Mouse (Mus musculus) adrenal gland, adult 8-10 months (tissue): ENCODE data around the gene Ugt1a1. TPM values are rescaled to one million over a fixed set of nuclear protein-coding genes. Genes with fewer than 3 reads are reported as not detected.
A peak's percentile ranks its signal among the peaks of the same experiment; 100 is the strongest.
"Not testable (repeated sequence)": the region's sequence is repeated elsewhere in the genome, so short reads cannot be mapped to it uniquely, and the experiment has no call there.

ENCODE experiments used
- DNase-seq: peaks from one replicate; pipeline ENCODE4 v3.0.0; 2022
- total RNA-seq, 4 experiments: library from RNA; stranded (reverse); gene quantifications; 2 replicates each; pipeline ENCODE4 v1.2.4; 2022

Ugt1a1 gene
- total RNA-seq, result 10 to 100 TPM in 2 of 4 experiments, under 1 TPM in 2; 0.40 to 83.2 (median 28.8) TPM

DNA sequence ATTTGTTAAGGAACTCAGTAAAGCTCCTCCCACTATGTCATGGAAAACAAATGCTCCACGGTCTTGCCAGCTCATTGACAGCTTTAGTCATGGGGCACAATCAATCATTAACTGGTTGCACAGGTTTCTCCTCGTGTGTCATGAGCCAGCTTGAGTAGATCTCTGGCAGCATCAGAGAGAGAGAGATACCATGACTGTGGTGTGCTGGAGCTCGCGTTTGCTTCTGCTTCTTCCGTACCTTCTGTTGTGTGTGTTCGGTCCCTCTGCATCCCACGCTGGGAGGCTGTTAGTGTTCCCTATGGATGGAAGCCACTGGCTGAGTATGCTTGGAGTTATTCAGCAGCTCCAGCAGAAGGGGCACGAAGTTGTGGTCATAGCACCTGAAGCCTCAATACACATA, at the start of gene Ugt1a1:
TSS of gene Ugt1a1 (plus strand) at position 148 of the 400 bp plus-strand sequence.
- no peak for DNase-seq

DNA sequence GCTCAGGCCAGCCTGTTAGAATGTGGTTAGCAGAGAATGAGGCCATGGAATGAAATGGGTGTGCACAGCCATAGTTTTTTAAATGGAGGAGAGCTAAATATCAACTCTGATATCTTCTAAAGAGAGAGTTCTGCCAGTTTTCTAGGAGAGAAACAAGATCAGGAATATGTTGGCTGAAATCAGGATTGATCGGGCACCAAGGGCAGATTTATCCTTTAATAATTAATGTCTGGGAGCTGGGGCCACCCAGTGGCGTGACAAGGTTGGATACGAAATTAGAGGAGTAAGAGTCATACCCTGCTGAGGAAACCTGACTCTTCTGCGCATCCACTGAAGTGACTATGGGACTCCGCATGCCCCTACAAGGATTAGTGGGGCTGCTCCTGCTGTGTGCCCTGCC, 46.0 kb upstream of the Ugt1a1 start, which contains the start of gene Ugt1a5:
TSS of gene Ugt1a5 (plus strand) at position 302 of the 400 bp plus-strand sequence.
- DNase-seq, result no peak

DNA sequence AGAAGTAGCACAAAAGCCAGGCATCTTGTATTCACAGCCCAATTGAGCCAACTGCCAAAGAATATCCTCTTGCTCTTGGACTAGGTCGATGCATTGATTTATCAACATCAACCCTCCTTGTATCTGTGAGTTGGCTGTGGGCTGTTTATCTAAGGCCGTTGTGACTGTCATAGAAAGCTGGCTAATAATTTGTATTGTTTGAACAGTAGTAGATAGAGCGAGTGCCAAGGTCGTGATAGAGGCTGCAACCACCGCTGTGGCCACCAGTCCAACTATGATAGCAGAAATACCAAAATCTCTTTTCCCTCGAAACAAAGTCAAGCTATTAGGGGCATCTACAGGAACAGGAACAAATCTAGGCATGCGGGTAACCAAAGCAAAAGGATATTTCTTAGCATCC, 39.6 kb upstream of the Ugt1a1 start:
- not testable (repeated sequence) for DNase-seq

DNA sequence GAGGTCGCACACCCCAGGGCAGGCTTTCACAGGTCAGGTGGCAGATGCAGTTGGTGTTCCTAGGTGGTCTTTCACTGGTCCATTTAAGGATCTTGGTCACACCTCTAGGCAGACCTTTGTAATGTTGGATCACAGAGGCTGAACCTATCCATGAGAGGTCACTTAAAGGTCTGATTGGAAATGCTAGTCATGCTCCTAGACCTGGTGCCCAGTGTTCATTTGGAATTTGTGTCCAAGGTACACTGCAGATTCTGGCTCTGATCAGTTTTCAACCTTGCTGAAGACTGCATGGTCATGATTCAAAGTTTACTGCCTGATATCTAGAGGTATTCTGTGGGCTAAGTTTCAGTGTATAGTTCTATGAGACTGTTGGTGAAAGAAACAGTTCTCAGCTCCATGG, 32.1 kb upstream of the Ugt1a1 start:
- no peak for DNase-seq

DNA sequence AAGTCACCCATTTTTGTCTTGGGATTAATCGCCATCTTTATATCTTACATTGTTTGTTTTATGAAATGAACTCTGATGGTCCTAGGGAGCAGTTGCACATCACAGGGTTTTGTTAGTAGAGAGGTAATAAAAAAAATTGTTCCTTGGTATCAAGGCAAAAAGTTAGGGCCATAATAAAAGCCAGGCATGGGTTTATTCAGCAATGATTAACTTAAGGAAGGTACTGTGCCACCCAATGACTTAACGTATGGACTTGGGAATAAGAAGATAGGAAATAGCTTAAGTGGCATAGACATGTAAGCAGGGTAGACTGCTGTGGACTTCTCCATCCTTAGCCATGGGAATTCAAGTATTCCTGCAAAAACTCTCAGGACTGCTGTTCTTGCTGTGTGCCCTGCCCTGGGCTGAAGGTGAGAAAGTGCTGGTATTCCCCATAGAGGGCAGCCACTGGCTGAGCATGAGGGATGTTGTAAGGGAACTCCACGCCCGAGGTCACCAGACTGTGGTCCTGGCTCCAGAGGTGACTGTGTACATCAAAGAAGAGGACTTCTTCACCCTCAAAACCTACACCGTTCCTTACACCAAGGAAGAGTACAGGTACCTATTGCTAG, 25.3 kb upstream of the Ugt1a1 start:
- DNase-seq, result no peak

GRCm38 (mm10) chr1:88192136-88192535, 19.6 kb upstream of the Ugt1a1 start:
- no peak for DNase-seq

DNA sequence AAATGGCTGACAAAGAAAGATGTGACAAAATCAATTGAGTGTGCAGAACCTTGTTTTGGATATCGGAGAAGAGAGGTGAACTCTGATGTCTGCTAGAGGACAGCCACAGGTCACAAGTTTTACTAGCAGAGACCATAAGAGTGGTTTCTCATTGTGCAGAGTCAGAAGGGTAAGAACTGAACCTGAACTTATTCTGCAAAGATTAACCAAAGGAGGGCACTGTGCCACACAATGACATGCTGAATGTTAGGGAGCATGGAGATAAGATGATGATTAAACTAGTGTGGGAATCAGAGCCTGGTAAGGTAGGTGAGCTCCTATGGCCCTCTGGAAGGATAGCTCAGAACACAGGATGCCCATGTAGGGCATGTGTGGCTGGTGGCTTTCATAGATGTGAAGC, 16.1 kb upstream of the Ugt1a1 start:
- DNase-seq, result no peak

GRCm38 (mm10) chr1:88197443-88197842, 14.3 kb upstream of the Ugt1a1 start:
- no peak for DNase-seq

GRCm38 (mm10) chr1:88199996-88200395, 11.8 kb upstream of the Ugt1a1 start:
- no peak for DNase-seq

GRCm38 (mm10) chr1:88200456-88200855, 11.3 kb upstream of the Ugt1a1 start, which contains the start of gene Ugt1a2:
Gene Ugt1a2, plus strand, starts transcription at chr1:88200601.
- DNase-seq, result no peak

- DNase-seq, result peak; percentile 60
Measured at GRCm38 (mm10) chr1:88205294-88205922, 6.4 kb upstream of the Ugt1a1 start, which contains the start of gene Dnajb3. Gene Dnajb3, minus strand, starts transcription at chr1:88205782.

DNA sequence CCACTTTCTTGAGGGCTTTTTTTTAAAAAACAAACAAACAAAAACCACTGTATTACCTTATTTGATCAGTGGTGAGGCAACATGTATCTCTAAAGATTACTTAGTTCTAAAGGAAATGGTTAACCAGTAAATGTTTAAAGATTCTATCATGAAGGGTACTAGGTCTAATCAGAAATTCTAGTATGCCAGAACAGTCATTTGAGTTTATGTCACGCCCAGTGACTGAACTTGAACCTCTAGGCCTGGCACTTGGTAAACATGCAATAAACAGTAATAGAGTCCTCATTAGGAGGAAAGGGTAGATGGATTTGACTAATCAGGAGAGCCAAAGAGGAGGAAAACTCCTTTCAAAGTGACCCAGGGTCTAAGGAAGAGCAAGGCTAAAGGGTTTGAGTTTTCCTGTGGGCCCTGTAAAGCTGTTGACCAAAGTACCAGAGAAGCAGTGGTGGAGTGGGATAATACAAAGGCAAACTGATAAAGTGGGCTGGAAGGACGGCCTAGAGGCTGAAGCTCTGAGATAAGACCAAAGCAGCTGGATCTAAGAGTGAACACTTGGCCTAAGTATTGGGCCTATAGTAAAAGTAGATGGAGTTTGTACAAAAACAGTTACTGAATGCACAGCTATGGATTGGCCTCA, 4.8 kb upstream of the Ugt1a1 start:
- DNase-seq, result no peak

DNA sequence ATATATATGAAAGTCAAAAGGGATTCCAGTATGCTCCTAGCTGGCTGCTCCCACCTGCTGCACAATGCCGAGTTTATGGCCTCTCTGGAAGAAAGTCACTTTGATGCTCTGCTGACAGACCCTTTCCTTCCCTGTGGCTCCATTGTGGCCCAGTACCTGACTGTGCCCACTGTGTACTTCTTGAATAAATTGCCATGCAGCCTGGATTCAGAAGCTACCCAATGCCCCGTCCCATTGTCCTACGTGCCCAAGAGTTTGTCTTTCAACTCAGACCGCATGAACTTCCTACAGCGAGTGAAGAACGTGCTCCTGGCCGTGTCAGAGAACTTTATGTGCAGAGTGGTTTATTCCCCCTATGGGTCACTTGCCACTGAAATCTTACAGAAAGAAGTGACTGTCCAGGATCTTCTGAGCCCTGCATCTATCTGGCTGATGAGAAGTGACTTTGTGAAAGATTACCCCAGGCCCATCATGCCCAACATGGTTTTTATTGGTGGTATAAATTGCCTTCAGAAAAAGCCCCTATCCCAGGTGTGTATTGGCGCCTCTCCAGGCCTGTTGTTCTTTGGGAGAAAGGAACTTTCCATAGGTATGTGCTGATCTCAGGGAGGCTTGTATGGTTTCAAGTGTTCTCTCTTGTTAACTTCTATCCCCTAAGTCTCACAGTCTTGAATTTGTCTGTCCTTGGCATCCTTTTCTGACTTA, 734 bp downstream of the Ugt1a1 start:
- DNase-seq, result no peak

DNA sequence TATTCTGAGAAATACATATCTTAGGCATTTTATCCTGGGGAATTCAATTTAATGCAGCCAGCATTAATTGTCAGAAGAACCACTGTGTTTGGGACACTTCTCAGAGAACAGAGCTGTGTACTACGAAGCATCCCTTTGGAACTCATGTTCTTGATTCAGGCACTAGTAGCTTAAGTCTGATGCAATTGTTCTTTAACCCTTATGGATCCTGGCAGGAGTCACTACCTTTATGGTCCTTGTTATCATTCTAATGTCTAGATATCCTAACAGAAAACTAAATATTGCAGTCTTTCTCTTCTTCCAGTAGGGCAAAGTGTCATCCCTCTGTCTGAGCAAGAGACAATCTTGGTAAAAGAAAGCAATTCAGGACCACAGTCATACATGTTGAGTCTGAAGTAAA, 1.3 kb downstream of the Ugt1a1 start:
- no peak for DNase-seq

GRCm38 (mm10) chr1:88213766-88214461, 2.2 kb downstream of the Ugt1a1 start:
- DNase-seq, result no peak

GRCm38 (mm10) chr1:88214462-88214952, 2.7 kb downstream of the Ugt1a1 start:
- DNase-seq, result no peak

- DNase-seq, result no peak
Measured at GRCm38 (mm10) chr1:88215466-88216380, 4.0 kb downstream of the Ugt1a1 start.

GRCm38 (mm10) chr1:88216551-88216950, 4.8 kb downstream of the Ugt1a1 start:
- no peak for DNase-seq

GRCm38 (mm10) chr1:88217144-88217543, 5.4 kb downstream of the Ugt1a1 start:
- no peak for DNase-seq

DNA sequence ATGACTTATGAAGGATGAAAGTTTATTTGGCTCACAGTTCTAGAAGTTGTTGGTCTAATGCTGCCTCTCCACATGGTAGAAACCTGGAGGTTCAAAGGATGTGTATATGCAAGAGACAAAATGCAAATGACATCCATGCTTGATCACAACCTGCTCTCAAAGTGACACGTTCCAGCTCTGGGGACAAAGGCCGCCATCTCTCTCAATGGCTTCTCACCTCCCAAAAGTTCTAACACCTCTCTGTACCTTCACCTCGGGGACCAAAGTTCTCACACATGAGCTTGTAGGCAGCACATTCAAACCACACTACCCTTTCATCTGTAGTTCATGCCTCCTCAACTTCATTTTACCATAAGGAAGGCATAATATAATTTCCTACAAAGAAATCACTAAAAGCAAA, 5.8 kb downstream of the Ugt1a1 start:
- no peak for DNase-seq

DNA sequence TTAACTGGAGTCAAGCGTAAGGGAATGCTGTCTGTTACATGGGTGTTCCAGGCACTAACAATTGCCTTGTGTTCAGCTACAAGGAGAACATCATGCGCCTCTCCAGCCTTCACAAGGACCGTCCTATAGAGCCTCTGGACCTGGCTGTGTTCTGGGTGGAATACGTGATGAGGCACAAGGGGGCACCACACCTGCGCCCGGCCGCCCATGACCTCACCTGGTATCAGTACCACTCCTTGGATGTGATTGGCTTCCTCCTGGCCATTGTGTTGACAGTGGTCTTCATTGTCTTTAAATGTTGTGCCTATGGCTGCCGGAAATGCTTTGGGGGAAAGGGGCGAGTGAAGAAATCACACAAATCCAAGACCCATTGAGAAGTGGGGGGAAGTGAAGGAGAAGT, 6.3 kb downstream of the Ugt1a1 start:
- no peak for DNase-seq
